Mouse (Mus musculus) induced T-regulatory cell, adult 2 months (primary cell): Measurements from ENCODE around the gene Ccdc188.

ENCODE experiments used
- DNase-seq: peaks from one replicate; pipeline ENCODE4 v3.0.0-alpha.2; 2012; ENCODE audit warnings: low read depth

Ccdc188 gene

DNA sequence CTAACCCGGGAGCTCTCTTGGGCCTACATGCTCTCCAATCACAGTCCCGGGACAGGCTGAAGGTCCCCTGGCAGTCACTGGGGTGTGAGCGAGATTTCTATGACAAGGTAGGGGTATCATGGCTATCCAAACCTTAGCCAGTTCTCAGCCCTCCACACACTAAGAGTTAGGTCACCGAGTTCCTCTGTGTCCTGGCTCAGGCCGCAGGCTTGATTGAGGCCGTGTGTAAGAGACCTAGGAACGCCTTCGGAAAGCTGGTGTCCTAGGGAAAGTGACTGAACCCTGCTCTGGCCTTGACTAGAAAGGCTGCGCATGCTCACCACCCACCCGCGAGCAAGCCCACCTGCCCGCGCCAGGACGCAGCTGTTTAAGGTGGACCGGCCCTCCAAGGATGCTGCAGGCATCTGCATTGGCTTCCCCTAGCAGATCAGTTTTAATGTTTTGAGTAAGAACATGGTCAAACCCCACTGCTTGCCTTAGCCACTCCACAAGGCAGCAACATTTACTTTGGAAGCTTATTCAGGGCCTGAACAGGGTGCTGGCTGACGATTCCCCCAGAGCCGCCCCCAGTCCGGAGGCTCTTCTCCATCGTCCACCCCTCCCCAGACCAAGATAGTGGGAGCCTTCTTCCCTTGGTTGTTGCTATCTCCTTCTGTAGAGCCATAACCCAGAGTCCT is 17.8 kb downstream of the Ccdc188 start:
- DNase-seq = no peak

DNA sequence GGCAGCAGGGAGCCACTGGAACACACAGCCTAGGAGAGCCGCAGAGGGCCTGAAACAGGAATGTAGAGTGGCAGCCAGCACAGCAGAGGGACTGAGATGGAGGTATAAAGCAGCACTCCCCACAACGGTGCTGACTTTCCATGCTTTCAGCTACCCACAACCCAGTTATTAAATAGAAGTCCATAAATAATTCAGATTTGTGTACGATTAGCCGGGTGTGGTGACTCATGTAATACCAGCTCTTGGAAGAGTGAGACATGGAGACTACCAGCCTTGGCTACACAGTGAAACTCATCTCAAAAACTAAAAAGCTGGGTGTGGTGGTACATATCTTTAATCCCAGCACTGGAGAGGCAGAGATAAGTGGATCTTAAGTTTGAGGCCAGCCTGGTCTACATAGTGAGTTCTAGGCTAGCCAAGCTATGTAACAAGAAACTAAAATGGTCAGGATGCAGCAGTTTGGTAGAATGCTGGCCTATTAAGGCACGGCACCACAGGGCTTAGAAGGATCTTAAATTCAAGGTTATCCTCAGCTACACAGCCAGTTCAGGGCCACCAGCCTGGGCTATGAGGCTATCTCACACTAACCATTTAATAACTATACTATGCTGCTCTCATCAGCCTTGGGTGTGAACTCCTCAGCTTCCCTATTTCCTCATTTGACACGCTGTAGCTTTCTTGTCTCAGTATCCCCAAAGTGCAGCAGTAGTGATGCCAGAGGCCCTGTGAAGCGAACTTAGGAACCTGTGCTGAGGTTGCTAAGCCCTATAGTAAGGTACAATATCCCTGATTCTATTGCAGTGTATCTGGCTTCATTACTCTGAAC is 19.2 kb downstream of the Ccdc188 start:
- DNase-seq = no peak

DNA sequence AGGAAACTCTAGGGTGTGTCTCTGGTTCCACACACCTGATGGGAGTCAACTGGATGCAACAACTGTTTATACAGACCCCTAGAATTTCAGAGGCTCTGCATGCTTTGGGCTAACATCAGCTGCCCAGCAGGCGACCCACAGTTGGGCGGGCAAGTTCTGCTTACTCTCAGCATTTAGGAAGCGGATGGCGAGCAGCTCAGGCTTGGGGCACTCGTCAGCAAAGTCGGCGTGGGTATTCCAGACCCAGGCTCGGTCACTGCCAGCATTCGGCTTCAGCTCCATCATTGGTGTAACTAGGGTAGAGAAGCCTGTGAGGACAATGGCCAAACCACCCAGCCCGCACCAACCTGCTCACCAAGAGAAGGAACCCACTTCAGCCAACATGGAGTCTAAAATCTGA is 23.9 kb downstream of the Ccdc188 start:
- no peak for DNase-seq

DNA sequence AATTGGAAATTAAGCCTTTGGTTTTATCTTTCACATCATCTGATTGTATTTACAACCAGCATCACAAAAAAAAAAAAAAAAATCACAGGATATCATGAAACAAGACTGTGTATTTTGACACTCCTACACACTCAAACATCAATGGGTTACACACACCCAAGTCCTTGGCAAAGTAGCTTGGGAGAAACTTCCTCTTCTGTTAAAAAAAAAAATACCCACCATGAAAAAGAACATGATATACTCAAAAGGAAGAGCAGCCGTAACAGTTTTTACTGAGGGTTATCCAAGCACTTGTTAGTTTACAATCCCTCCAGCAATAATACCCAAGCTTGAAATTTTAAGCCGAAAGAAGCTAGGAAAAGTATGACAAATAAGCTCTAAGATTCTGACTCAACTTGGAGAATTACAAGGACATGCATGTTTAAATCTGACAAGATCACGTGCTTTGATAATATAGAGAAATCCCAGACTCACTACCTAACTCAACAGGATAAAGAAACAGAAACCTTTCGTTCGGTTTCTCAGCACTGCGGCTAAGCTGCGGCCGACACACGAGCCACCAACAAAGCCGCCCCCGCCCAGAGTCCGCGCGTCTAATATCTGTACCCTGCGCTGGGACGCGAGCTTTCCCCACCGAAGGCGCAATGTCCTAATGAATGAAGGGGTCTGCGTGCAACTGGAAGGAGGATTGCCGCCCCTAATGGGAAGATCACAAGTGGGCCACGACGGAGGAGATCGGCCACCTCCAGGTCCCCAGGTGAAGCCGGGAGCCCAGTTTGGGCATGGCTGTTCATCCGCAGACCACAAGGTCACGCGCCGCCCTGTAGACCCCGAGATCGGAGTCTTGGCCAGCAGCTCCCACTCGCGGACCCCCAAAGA is 30.1 kb downstream of the Ccdc188 start:
- DNase-seq = peak; percentile 61

DNA sequence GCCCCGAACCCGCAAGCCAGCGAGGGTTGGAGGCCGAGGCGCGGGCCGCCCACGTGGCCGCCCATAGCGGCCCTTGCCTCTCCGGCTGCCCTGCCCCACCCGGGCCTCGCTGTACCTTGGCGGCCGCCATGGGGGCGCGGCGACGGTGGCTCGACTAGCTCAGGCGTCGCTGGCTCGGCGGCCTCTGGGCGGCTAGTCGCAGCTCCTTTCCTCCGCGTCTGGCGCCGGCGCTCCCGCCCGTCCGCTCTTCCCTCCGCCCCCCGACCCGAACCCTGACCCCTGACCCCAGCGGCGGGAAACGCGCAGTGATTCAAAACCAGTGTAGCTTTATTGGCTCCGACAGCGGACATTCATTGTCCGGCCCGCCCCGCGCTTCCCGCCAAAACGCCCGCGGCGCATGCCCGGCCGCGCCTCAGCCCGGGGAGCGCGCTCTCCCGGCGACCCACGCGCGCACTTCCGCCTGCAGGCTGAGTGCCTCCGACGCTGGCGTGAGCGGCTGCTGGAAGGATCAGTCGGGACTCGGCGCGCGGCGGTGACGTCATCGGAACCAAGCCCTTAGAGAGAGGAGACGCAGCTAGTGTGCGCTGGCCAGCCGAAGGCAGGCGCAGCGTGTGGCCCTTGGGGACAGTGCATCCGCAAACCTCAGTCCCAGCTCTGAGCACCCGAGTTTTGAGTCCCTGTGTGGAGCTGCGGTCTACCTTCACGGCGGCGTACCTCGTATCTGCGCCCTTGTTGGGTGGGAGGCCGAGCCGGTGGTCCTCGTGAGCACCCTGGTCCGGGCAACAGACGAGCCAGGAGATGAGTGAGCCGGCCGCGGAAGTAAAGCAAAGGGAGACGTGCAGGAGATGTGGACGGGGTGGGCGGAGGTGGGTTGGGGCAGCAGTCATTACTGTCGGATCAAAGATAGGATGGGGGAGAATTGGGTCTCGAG is 31.0 kb downstream of the Ccdc188 start, which contains the start of the genes Trmt2a and Ranbp1:
Trmt2a (plus strand) TSS at position 247 of the 931 bp plus-strand sequence.
Ranbp1 (minus strand) TSS at position 300 of the 931 bp plus-strand sequence.
- DNase-seq = peak; percentile 99

DNA sequence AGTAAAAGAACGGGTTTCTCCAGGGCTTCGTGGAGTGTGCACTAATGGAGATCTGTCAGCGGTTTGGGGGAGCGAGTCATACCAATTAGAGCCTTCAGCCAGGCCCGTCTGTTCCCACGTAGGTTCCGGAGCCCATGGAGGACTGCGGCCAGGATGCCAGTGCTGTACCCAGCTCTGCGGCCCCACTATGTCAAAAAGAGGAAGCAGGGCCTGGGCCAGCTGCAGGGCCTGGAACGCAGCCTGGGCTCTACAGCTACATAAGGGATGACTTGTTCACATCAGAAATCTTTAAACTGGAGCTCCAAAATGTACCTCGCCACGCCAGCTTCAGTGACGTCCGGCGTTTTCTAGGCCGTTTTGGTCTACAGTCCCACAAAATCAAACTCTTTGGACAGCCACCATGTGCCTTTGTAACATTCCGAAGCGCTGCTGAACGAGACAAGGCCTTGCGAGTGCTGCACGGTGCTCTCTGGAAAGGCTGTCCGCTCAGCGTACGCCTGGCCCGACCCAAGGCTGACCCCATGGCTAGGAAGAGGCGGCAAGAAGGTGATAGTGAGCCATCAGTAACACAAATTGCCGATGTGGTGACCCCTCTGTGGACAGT is 31.8 kb downstream of the Ccdc188 start:
- DNase-seq = peak; percentile 60

DNA sequence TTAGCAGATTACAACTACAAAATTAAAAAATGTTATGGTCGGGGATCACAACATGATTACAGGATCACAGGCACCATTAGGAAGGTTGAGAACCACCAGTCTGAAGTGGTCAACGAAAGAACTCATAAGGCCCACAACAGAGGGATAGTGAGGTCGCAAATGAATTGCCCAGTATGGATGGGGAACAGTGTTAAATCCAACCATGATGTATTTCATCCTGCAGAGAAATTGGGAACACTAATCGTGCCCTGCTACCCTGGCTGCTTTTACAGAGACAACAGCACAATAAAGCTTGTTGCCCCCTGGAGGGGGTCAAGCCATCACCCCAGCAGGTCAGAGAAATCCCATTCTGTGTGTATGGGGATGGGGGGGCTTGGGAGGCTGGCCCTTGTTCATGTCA is 32.6 kb downstream of the Ccdc188 start:
- no peak for DNase-seq

DNA sequence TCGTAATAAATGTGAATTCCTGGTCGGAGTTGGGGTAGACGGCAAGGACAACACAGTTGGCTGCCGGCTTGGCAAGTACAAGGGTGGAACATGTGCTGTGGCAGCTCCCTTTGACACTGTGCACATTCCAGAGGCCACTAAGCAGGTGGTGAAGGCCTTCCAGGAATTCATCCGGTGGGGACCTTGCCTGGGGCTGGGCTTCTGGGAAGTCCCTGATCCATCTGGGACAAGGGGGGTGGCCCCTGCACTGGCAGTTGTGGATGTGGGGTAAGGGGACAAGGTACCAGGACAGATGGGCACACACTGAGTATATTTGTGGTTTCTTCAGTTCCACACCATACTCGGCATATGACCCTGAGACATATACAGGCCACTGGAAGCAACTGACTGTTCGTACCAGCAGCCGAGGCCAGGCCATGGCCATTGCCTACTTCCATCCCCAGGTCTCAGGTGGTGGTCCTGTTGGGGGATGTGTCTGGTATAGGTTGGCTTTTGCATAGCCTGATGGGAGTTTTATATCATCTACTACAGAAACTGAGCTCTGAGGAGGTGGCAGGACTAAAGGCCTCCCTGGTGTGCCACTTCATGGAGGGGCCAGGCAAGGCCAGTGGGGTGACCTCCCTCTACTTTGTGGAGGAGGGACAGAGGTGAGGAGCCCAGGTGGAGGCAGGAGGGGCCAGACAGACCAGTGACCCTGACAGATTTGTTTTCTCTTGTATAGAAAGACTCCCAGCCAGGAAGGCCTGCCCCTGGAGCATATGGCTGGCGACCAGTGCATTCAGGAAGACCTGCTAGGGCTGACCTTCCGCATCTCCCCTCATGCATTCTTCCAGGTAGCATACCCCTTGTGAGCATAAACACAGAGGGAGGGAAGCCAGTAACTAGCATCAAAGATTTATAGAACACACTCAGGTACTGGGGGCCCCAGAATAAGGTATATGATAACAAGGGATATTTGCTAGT is 33.4 kb downstream of the Ccdc188 start:
- no peak for DNase-seq

DNA sequence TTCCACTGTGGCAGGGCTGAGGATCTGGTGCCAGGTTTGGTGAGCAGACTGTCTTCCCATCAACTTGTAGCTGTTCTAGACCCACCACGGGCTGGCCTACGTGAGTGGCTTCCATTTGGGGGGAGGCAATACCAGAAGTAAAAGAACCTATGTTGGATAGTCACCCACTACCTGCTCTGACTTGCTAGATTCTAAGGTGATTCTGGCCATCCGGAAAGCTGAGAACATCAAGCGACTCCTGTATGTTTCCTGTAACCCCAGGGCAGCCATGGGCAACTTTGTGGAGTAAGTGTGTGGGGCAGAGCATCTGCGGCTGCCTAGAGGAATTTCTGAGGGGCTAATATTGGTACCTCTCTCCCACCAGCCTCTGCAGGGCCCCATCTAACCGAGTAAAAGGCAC is 35.1 kb downstream of the Ccdc188 start:
- no peak for DNase-seq

DNA sequence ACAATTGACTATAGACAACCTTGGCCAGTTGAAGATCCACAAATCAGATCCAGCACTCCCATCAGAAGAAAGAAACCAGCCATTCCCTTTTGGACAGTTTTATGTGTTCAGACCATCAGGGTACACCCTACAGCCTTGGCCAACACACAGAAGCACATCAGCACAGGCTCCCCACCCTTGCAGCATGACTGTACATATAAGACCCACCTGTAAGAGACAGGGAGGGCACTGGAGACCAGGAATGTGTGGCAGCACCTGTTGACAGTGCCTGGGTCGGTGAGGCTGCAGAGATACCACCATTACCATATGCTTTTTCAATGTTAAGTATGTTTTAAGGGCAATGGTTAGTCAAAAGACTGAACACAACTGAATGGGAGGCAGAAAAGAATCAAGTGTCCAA is 36.2 kb downstream of the Ccdc188 start:
- no peak for DNase-seq

DNA sequence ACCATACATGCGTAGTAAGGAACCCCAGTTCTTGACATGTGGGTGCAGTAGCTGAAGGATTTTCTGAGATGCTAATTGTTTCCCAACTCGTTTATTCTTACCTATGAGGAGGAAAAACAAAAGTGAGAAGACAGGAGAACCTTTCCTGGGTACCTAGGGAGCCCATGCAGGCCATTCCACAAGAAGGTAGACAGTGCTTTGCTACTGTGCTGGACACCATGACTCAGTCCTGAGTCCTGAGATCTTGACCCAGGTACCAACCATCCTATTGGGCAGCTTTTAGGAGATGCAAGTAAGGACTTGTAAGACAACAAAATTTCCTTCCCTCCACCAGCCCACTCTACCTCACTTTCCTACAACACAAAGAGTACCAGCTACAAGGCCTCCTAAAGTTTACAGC is 40.5 kb downstream of the Ccdc188 start, which contains the start of gene Gm49776:
Gm49776 (minus strand) TSS at position 101 of the 400 bp plus-strand sequence.
- no peak for DNase-seq

DNA sequence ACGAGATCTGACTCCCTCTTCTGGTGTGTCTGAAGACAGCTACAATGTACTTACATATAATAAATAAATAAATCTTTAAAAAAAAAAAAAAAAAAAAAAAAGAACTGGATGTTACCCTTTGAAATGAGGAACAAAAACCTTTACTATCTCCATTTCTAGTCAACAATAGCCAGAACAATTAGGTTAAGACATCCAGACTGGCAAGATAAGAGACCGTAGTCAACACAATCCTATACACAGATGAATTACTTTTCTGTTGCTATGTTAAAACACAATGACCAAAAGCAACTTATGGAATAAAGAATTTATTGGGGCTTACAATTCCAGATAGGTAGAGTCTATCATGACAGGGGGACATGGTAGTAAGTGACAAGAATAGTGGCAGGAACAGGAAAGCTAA is 47.3 kb downstream of the Ccdc188 start:
- DNase-seq = no peak

DNA sequence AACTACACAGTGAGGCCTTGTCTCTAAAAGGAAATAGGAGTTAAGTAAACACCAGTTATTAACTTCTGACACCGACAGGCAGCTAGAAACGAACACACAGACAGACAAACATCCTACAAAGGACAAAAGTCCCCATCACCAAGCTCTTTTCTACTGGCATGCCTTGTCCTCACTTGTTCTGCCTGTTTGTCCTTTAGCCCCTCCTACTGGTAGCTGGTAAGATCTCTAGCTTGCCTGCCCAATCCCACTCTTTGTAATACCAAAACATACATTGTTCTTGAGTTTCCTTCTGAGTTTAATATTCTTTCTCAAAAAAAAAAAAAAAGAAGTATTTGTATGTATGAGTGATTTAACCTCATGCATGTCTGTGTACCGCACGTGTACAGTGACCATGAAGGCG is 50.5 kb downstream of the Ccdc188 start:
- DNase-seq = peak; percentile 42
